Mouse (Mus musculus): ENCODE results near the gene Gm17651. TPM values are rescaled to one million over a fixed set of nuclear protein-coding genes. Genes with fewer than 3 reads are reported as not detected.

Gm17651 gene
- not detected for total RNA-seq (2021)
- long read RNA-seq, experiment 1 = 0 reads
- long read RNA-seq, experiment 2 = 0 reads

GRCm38 (mm10) chr3:97674644-97675110 is at the start of gene Gm17651:
TSS of gene Gm17651 (minus strand) at chr3:97674694.
- DNase-seq (ENCODE audit: low spot score in 2 of 2) = no peak

- no peak for DNase-seq (ENCODE audit: low spot score in 2 of 2)
Measured at GRCm38 (mm10) chr3:97719116-97719515, 44.6 kb upstream of the Gm17651 start.

GRCm38 (mm10) chr3:97715922-97716321 is 41.4 kb upstream of the Gm17651 start:
- DNase-seq (ENCODE audit: low spot score in 2 of 2) = no peak

- DNase-seq (ENCODE audit: low spot score in 2 of 2) = no peak
Measured at GRCm38 (mm10) chr3:97710881-97711280, 36.4 kb upstream of the Gm17651 start.

- DNase-seq (ENCODE audit: low spot score in 2 of 2) = no peak
Measured at GRCm38 (mm10) chr3:97710134-97710533, 35.6 kb upstream of the Gm17651 start.

GRCm38 (mm10) chr3:97706561-97706960 is 32.1 kb upstream of the Gm17651 start:
- no peak for DNase-seq (ENCODE audit: low spot score in 2 of 2)

GRCm38 (mm10) chr3:97705508-97705907 is 31.0 kb upstream of the Gm17651 start:
- DNase-seq (ENCODE audit: low spot score in 2 of 2) = no peak

- DNase-seq (ENCODE audit: low spot score in 2 of 2) = no peak
Measured at GRCm38 (mm10) chr3:97702448-97703080, 28.1 kb upstream of the Gm17651 start.

- no peak for DNase-seq (ENCODE audit: low spot score in 2 of 2)
Measured at GRCm38 (mm10) chr3:97701198-97701597, 26.7 kb upstream of the Gm17651 start.

- no peak for DNase-seq (ENCODE audit: low spot score in 2 of 2)
Measured at GRCm38 (mm10) chr3:97699061-97699460, 24.6 kb upstream of the Gm17651 start.

GRCm38 (mm10) chr3:97697291-97697690 is 22.8 kb upstream of the Gm17651 start:
- DNase-seq (ENCODE audit: low spot score in 2 of 2) = no peak

GRCm38 (mm10) chr3:97696866-97697265 is 22.4 kb upstream of the Gm17651 start:
- DNase-seq (ENCODE audit: low spot score in 2 of 2) = no peak

GRCm38 (mm10) chr3:97693806-97694205 is 19.3 kb upstream of the Gm17651 start:
- DNase-seq (ENCODE audit: low spot score in 2 of 2) = no peak

- peak in 1 of 2 experiments; percentile 23 for DNase-seq (ENCODE audit: low spot score in 2 of 2)
Measured at GRCm38 (mm10) chr3:97691443-97692017, 17.0 kb upstream of the Gm17651 start.

- DNase-seq (ENCODE audit: low spot score in 2 of 2) = no peak
Measured at GRCm38 (mm10) chr3:97690590-97690989, 16.1 kb upstream of the Gm17651 start.

- no peak for DNase-seq (ENCODE audit: low spot score in 2 of 2)
Measured at GRCm38 (mm10) chr3:97689289-97689688, 14.8 kb upstream of the Gm17651 start.

GRCm38 (mm10) chr3:97686372-97687117 is 12.1 kb upstream of the Gm17651 start:
- no peak for DNase-seq (ENCODE audit: low spot score in 2 of 2)

GRCm38 (mm10) chr3:97683560-97684195 is 9.2 kb upstream of the Gm17651 start:
- no peak for DNase-seq (ENCODE audit: low spot score in 2 of 2)

GRCm38 (mm10) chr3:97682576-97682975 is 8.1 kb upstream of the Gm17651 start:
- no peak for DNase-seq (ENCODE audit: low spot score in 2 of 2)

- DNase-seq (ENCODE audit: low spot score in 2 of 2) = no peak
Measured at GRCm38 (mm10) chr3:97682159-97682502, 7.6 kb upstream of the Gm17651 start.

GRCm38 (mm10) chr3:97681321-97682158 is 7.0 kb upstream of the Gm17651 start:
- peak; percentile 74 to 76 for DNase-seq (ENCODE audit: low spot score in 2 of 2)

Measured in left cerebral cortex, adult 18-20 months (tissue).